Mouse (Mus musculus) liver, postnatal 0 days (tissue): Measurements from ENCODE around the gene Mkrn2os.

Experiments
- CTCF ChIP-seq: sonication (generic); IDR thresholded peaks from 2 replicates; pipeline ENCODE4 v1.5.1; 2016; ENCODE audit warnings: antibody characterized with exemption, low read depth
- EP300 ChIP-seq: IDR thresholded peaks from 2 replicates; pipeline ENCODE4 v1.6.1; 2016; ENCODE audit warnings: antibody characterized with exemption, low read depth, mild to moderate bottlenecking

- TF ChIP-seq CTCF (no peak), EP300 (no peak)
Observed at GRCm38 (mm10) chr6:115634015-115634414, 41.6 kb upstream of the Mkrn2os start.
